Mouse (Mus musculus) kidney, postnatal 36 days (tissue): Measurements from ENCODE around the gene Hist2h3c2.
A peak's percentile ranks its signal among the peaks of the same experiment; 100 is the strongest.
"Not testable (repeated sequence)": the region's sequence is repeated elsewhere in the genome, so short reads cannot be mapped to it uniquely, and the experiment has no call there.

ENCODE experiments used
- DNase-seq, 2 experiments: peaks; one replicate each; pipeline ENCODE4 v3.0.0; 2021 to 2022; ENCODE audit warnings: mixed read lengths in 2 of 2

The Hist2h3c2 gene

GRCm38 (mm10) chr3:96238954-96239793 is at the start of gene Hist2h3c2:
Gene Hist2h3c2 (minus strand): TSS chr3:96239127.
- peak in 1 of 2 experiments; percentile 24 for DNase-seq

GRCm38 (mm10) chr3:96287334-96287733 is 48.4 kb upstream of the Hist2h3c2 start:
- not testable (repeated sequence) for DNase-seq

GRCm38 (mm10) chr3:96284457-96284856 is 45.5 kb upstream of the Hist2h3c2 start:
- DNase-seq = peak; percentile 29 to 56

- no peak for DNase-seq
Observed at GRCm38 (mm10) chr3:96280660-96281059, 41.7 kb upstream of the Hist2h3c2 start.

GRCm38 (mm10) chr3:96277800-96278624 is 39.1 kb upstream of the Hist2h3c2 start:
- DNase-seq = peak; percentile 82 to 90

GRCm38 (mm10) chr3:96277428-96277799 is 38.5 kb upstream of the Hist2h3c2 start:
- DNase-seq = peak in 1 of 2 experiments; percentile 40

- peak in 1 of 2 experiments; percentile 11 for DNase-seq
Observed at GRCm38 (mm10) chr3:96273591-96274465, 34.9 kb upstream of the Hist2h3c2 start.

GRCm38 (mm10) chr3:96269511-96270474 is 30.9 kb upstream of the Hist2h3c2 start, which contains the start of gene Hist2h2bb:
Gene Hist2h2bb (plus strand): TSS chr3:96269752.
- peak; percentile 92 to 97 for DNase-seq

GRCm38 (mm10) chr3:96268776-96269378 is 29.9 kb upstream of the Hist2h3c2 start:
- peak in 1 of 2 experiments; percentile 15 for DNase-seq

- DNase-seq = peak; percentile 79 to 87
Observed at GRCm38 (mm10) chr3:96268051-96268775, 29.3 kb upstream of the Hist2h3c2 start, which contains the start of gene Hist2h3b. Gene Hist2h3b (plus strand): TSS chr3:96268654.

GRCm38 (mm10) chr3:96267541-96267940 is 28.6 kb upstream of the Hist2h3c2 start:
- no peak for DNase-seq

GRCm38 (mm10) chr3:96266132-96266710 is 27.3 kb upstream of the Hist2h3c2 start:
- no peak for DNase-seq

GRCm38 (mm10) chr3:96264404-96264949 is 25.6 kb upstream of the Hist2h3c2 start:
- DNase-seq = no peak

- peak; percentile 46 to 68 for DNase-seq
Observed at GRCm38 (mm10) chr3:96263558-96264403, 24.9 kb upstream of the Hist2h3c2 start.

GRCm38 (mm10) chr3:96262979-96263550 is 24.1 kb upstream of the Hist2h3c2 start, which contains the start of gene Hist2h4:
Gene Hist2h4 (minus strand): TSS chr3:96263311.
- DNase-seq = peak; percentile 94 to 97

GRCm38 (mm10) chr3:96262216-96262875 is 23.4 kb upstream of the Hist2h3c2 start:
- DNase-seq = peak; percentile 84 to 89

GRCm38 (mm10) chr3:96261623-96262022 is 22.7 kb upstream of the Hist2h3c2 start:
- DNase-seq = no peak
